Mouse (Mus musculus) lung, embryonic 15.5 days (tissue): ENCODE measurements around the gene Vgll4. TPM values are rescaled to one million over a fixed set of nuclear protein-coding genes. Genes with fewer than 3 reads are reported as not detected.
"Not testable (repeated sequence)": the region's sequence is repeated elsewhere in the genome, so short reads cannot be mapped to it uniquely, and the experiment has no call there.

Experiments
- ATAC-seq: fragments of 200-750 bp; cut with Nextera tagmentation; 2 replicates; pipeline ENCODE4 v1.8.0; 2017; ENCODE audit warnings: moderate number of reproducible peaks, borderline replicate concordance; ENCODE audit not compliant: low FRiP score, low TSS enrichment; ENCODE audit errors: extremely low read depth
- H3K27ac ChIP-seq: fragments of 300-500 bp; sonication (generic); 2 replicates; pipeline ENCODE4 v1.5.1; 2015; ENCODE audit warnings: moderate library complexity, mild to moderate bottlenecking, inconsistent platforms
- H3K27me3 ChIP-seq: fragments of 300-500 bp; sonication (generic); 2 replicates; pipeline ENCODE4 v1.6.1; 2015; ENCODE audit warnings: inconsistent platforms
- H3K36me3 ChIP-seq: fragments of 300-500 bp; sonication (generic); 2 replicates; pipeline ENCODE4 v1.6.1; 2015; ENCODE audit warnings: inconsistent platforms
- H3K4me1 ChIP-seq: fragments of 300-500 bp; sonication (generic); 2 replicates; pipeline ENCODE4 v1.6.1; 2015; ENCODE audit warnings: inconsistent platforms
- H3K4me2 ChIP-seq: fragments of 300-500 bp; sonication (generic); 2 replicates; pipeline ENCODE4 v1.6.1; 2015; ENCODE audit warnings: inconsistent platforms, mild to moderate bottlenecking, moderate library complexity
- H3K4me3 ChIP-seq: fragments of 300-500 bp; sonication (generic); 2 replicates; pipeline ENCODE4 v1.5.1; 2015; ENCODE audit warnings: mild to moderate bottlenecking, inconsistent platforms
- H3K9ac ChIP-seq: fragments of 300-500 bp; sonication (generic); 2 replicates; pipeline ENCODE4 v1.6.1; 2015; ENCODE audit warnings: inconsistent platforms
- H3K9me3 ChIP-seq: fragments of 300-500 bp; sonication (generic); 2 replicates; pipeline ENCODE4 v1.6.1; 2016; ENCODE audit warnings: inconsistent platforms
- WGBS: fragments of 180-500 bp; shearing (Covaris S2); methylation state at CpG from one replicate; pipeline ENCODE4 v1.1.7; 2015; 5-methylcytosine and 5-hydroxymethylcytosine counted together
- polyA plus RNA-seq: library from polyadenylated mRNA; unstranded; fragments of >200 nt; fragmentation: Nextera tagmentation; extraction: Ambion mirVana; gene quantifications from 2 replicates; pipeline ENCODE4 v1.2.1, GENCODE M21; 2015

The Vgll4 gene
- polyA plus RNA-seq, 1 experiment from 2014 or later: 147 TPM

GRCm38 (mm10) chr6:114925196-114925595 lies 44.6 kb downstream of the Vgll4 start:
- peaks cover 13% of the 10 kb centered on the region for H3K4me1 ChIP-seq
- H3K4me3 ChIP-seq: no peak overlapping the region
- H3K27ac ChIP-seq: no peak overlapping the region
- H3K4me2 ChIP-seq: no peak overlapping the region
- H3K9ac ChIP-seq: no peak overlapping the region
- peaks cover 4% of the 10 kb centered on the region; the same call in 1 of the 2 replicates for H3K9me3 ChIP-seq
- H3K36me3 ChIP-seq: no peaks in the 10 kb centered on the region
- no peak for ATAC-seq
- WGBS: 81% methylated on average over 4 of the region's 4 CpGs
- H3K27me3 ChIP-seq: no peaks in the 10 kb centered on the region

GRCm38 (mm10) chr6:114922355-114923096 lies 47.3 kb downstream of the Vgll4 start:
- Histone ChIP-seq H3K27ac (0 out of 2 replicates have a peak overlapping the region, but pooled peaks have one; percentile 22), H3K4me1 (peaks cover 25% of the 10 kb centered on the region)
- not testable (repeated sequence) for H3K9ac ChIP-seq, H3K27me3 ChIP-seq, H3K4me3 ChIP-seq, H3K36me3 ChIP-seq, H3K9me3 ChIP-seq, H3K4me2 ChIP-seq, ATAC-seq
- WGBS: 43% methylated on average over 7 of the region's 7 CpGs

GRCm38 (mm10) chr6:114921632-114922354 lies 48.0 kb downstream of the Vgll4 start:
- Histone ChIP-seq H3K4me2 (peak overlapping the region; percentile 58), H3K4me1 (peaks cover 33% of the 10 kb centered on the region), H3K4me3 (peak overlapping the region; percentile 58), H3K27ac (peak overlapping the region; percentile 96), H3K36me3 (no peaks in the 10 kb centered on the region), H3K9ac (peak overlapping the region; percentile 71), H3K27me3 (no peaks in the 10 kb centered on the region), H3K9me3 (no peaks in the 10 kb centered on the region)
- peak; percentile 93 for ATAC-seq
- under 1% methylated on average over 15 of the region's 15 CpGs for WGBS

GRCm38 (mm10) chr6:114920523-114921445 lies 49.0 kb downstream of the Vgll4 start:
- 1% methylated on average over 17 of the region's 17 CpGs for WGBS
- Histone ChIP-seq H3K4me3 (peak overlapping the region; percentile 58), H3K4me2 (peak overlapping the region; percentile 58), H3K9ac (peak overlapping the region; percentile 71), H3K9me3 (no peaks in the 10 kb centered on the region), H3K36me3 (no peaks in the 10 kb centered on the region), H3K4me1 (peaks cover 39% of the 10 kb centered on the region), H3K27ac (peak overlapping the region; percentile 96), H3K27me3 (no peaks in the 10 kb centered on the region)
- ATAC-seq: no peak

GRCm38 (mm10) chr6:114919670-114920313 lies 50.0 kb downstream of the Vgll4 start:
- Histone ChIP-seq H3K4me1 (peaks cover 49% of the 10 kb centered on the region), H3K4me3 (peak overlapping the region; percentile 58), H3K9ac (peak overlapping the region; percentile 71), H3K4me2 (peak overlapping the region; percentile 58), H3K27me3 (no peaks in the 10 kb centered on the region), H3K36me3 (no peaks in the 10 kb centered on the region), H3K27ac (peak overlapping the region; percentile 96), H3K9me3 (no peaks in the 10 kb centered on the region)
- ATAC-seq: no peak
- 3% methylated on average over 9 of the region's 9 CpGs for WGBS

GRCm38 (mm10) chr6:114918994-114919393 lies 50.8 kb downstream of the Vgll4 start:
- no peaks in the 10 kb centered on the region for H3K9me3 ChIP-seq
- peak overlapping the region; percentile 58 for H3K4me2 ChIP-seq
- 38% methylated on average over 9 of the region's 9 CpGs for WGBS
- no peaks in the 10 kb centered on the region for H3K27me3 ChIP-seq
- H3K4me1 ChIP-seq: peaks cover 57% of the 10 kb centered on the region
- peak overlapping the region; percentile 71 for H3K9ac ChIP-seq
- ATAC-seq: no peak
- H3K36me3 ChIP-seq: no peaks in the 10 kb centered on the region
- H3K4me3 ChIP-seq: peak overlapping the region; percentile 58
- H3K27ac ChIP-seq: peak overlapping the region; percentile 96

- no peaks in the 10 kb centered on the region for H3K9me3 ChIP-seq
- H3K9ac ChIP-seq: peak overlapping the region; percentile 71
- WGBS: 24% methylated on average over 14 of the region's 14 CpGs
- H3K4me3 ChIP-seq: peak overlapping the region; percentile 58
- peaks cover 67% of the 10 kb centered on the region for H3K4me1 ChIP-seq
- peak overlapping the region; percentile 58 for H3K4me2 ChIP-seq
- ATAC-seq: no peak
- no peaks in the 10 kb centered on the region for H3K36me3 ChIP-seq
- no peaks in the 10 kb centered on the region for H3K27me3 ChIP-seq
- H3K27ac ChIP-seq: peak overlapping the region; percentile 96
These were observed 51.8 kb downstream of the Vgll4 start for GRCm38 (mm10) chr6:114917770-114918635.

- H3K36me3 ChIP-seq: no peaks in the 10 kb centered on the region
- H3K4me3 ChIP-seq: peak overlapping the region; percentile 58
- peaks cover 76% of the 10 kb centered on the region for H3K4me1 ChIP-seq
- H3K9ac ChIP-seq: peak overlapping the region; percentile 39; the same call in 1 of the 2 replicates
- WGBS: 16% methylated on average over 11 of the region's 11 CpGs
- no peak for ATAC-seq
- H3K27ac ChIP-seq: peak overlapping the region; percentile 96
- H3K27me3 ChIP-seq: no peaks in the 10 kb centered on the region
- no peaks in the 10 kb centered on the region for H3K9me3 ChIP-seq
- H3K4me2 ChIP-seq: peak overlapping the region; percentile 58
These were observed 52.7 kb downstream of the Vgll4 start for GRCm38 (mm10) chr6:114917129-114917528.

GRCm38 (mm10) chr6:114916715-114916992 lies 53.1 kb downstream of the Vgll4 start:
- Histone ChIP-seq H3K9me3 (no peaks in the 10 kb centered on the region), H3K4me3 (peak overlapping the region; percentile 58), H3K9ac (peak overlapping the region; percentile 39), H3K4me1 (peaks cover 81% of the 10 kb centered on the region), H3K4me2 (peak overlapping the region; percentile 58), H3K27me3 (no peaks in the 10 kb centered on the region), H3K36me3 (no peaks in the 10 kb centered on the region), H3K27ac (peak overlapping the region; percentile 96)
- WGBS: 7% methylated on average over 5 of the region's 5 CpGs
- no peak for ATAC-seq

- peak; percentile 40; the same call in 1 of the 2 replicates for ATAC-seq
- H3K4me2 ChIP-seq: peak overlapping the region; percentile 58
- H3K9ac ChIP-seq: peak overlapping the region; percentile 39
These were observed 53.7 kb downstream of the Vgll4 start for GRCm38 (mm10) chr6:114915915-114916714.

More at GRCm38 (mm10) chr6:114915915-114916714, 53.7 kb downstream of the Vgll4 start:
- peaks cover 83% of the 10 kb centered on the region for H3K4me1 ChIP-seq
- 11% methylated on average over 19 of the region's 19 CpGs for WGBS
- H3K9me3 ChIP-seq: no peaks in the 10 kb centered on the region
- H3K36me3 ChIP-seq: no peaks in the 10 kb centered on the region
- H3K27me3 ChIP-seq: no peaks in the 10 kb centered on the region
- H3K27ac ChIP-seq: peak overlapping the region; percentile 96
- peak overlapping the region; percentile 58 for H3K4me3 ChIP-seq
